Mouse (Mus musculus) heart, postnatal 0 days (tissue): ENCODE results near the gene Pde4b. TPM values are rescaled to one million over a fixed set of nuclear protein-coding genes. Genes with fewer than 3 reads are reported as not detected.

ENCODE experiments used
- ATAC-seq: fragments of 200-750 bp; cut with Nextera tagmentation; 2 replicates; pipeline ENCODE4 v1.8.0; 2017; ENCODE audit warnings: low read depth, moderate number of reproducible peaks, moderate library complexity; ENCODE audit not compliant: insufficient read depth
- DNase-seq: peaks from one replicate; pipeline ENCODE4 v3.0.0-alpha.2; 2016; ENCODE audit warnings: low spot score
- H3K27ac ChIP-seq: fragments of 300-500 bp; sonication (generic); 2 replicates; pipeline ENCODE4 v1.5.1; 2014; ENCODE audit warnings: low read depth, mild to moderate bottlenecking
- H3K27me3 ChIP-seq: fragments of 300-500 bp; sonication (generic); 2 replicates; pipeline ENCODE4 v1.6.1; 2014; ENCODE audit warnings: low read length, mixed read lengths; ENCODE audit not compliant: control insufficient read depth, insufficient read depth
- H3K36me3 ChIP-seq: fragments of 300-500 bp; sonication (generic); replicated peaks from 2 replicates; pipeline ENCODE4 v1.6.1; 2014; ENCODE audit warnings: low read length, mixed read lengths; ENCODE audit not compliant: control insufficient read depth, insufficient read depth
- H3K4me1 ChIP-seq: fragments of 300-500 bp; sonication (generic); 2 replicates; pipeline ENCODE4 v1.6.1; 2014; ENCODE audit warnings: antibody characterized with exemption; ENCODE audit not compliant: control insufficient read depth, insufficient read depth
- H3K4me2 ChIP-seq: fragments of 300-500 bp; sonication (generic); 2 replicates; pipeline ENCODE4 v1.6.1; 2014; ENCODE audit warnings: low read depth, mild to moderate bottlenecking, low read length, moderate library complexity
- H3K4me3 ChIP-seq: fragments of 300-500 bp; sonication (generic); 2 replicates; pipeline ENCODE4 v1.5.1; 2014; ENCODE audit warnings: low read depth, low read length
- H3K9ac ChIP-seq: fragments of 300-500 bp; sonication (generic); replicated peaks from 2 replicates; pipeline ENCODE4 v1.6.1; 2014; ENCODE audit warnings: low read depth, low read length, mixed read lengths
- H3K9me3 ChIP-seq: fragments of 300-500 bp; sonication (generic); replicated peaks from 2 replicates; pipeline ENCODE4 v1.6.1; 2016; ENCODE audit warnings: low read length; ENCODE audit not compliant: control insufficient read depth
- CTCF ChIP-seq: IDR thresholded peaks from 2 replicates; pipeline ENCODE4 v1.5.1; 2016; ENCODE audit warnings: antibody characterized with exemption, control low read depth, low read depth
- EP300 ChIP-seq: IDR thresholded peaks from 2 replicates; pipeline ENCODE4 v1.6.1; 2016; ENCODE audit warnings: antibody characterized with exemption, low read depth
- WGBS: fragments of 180-500 bp; shearing (Covaris S2); extraction: QIAGEN DNeasy Blood & Tissue Kit; methylation state at CpG from one replicate; pipeline ENCODE4 v1.1.7; 2014; 5-methylcytosine and 5-hydroxymethylcytosine counted together
- polyA plus RNA-seq: library from polyadenylated mRNA; unstranded; fragments of >200 nt; fragmentation: Nextera tagmentation; extraction: Ambion mirVana; gene quantifications from 2 replicates; pipeline ENCODE4 v1.2.1, GENCODE M21; 2015
- total RNA-seq: library from RNA; depleted of rRNA; stranded (reverse); fragments of >200 nt; gene quantifications from 2 replicates; pipeline ENCODE4 v1.2.3, GENCODE M21; 2014; ENCODE audit warnings: low replicate concordance; rRNA removed

Gene Pde4b
- total and polyA plus RNA-seq, 2 experiments from 2014 or later: 30.8 to 50.1 TPM

- Histone ChIP-seq H3K27ac (no peak overlapping the region), H3K27me3 (no peaks in the 10 kb centered on the region), H3K36me3 (no peaks in the 10 kb centered on the region), H3K4me3 (no peak overlapping the region), H3K4me1 (no peaks in the 10 kb centered on the region), H3K9ac (no peak overlapping the region), H3K9me3 (no peaks in the 10 kb centered on the region), H3K4me2 (no peak overlapping the region)
- peak; percentile 44 for ATAC-seq
- DNase-seq: peak; percentile 80
- TF ChIP-seq EP300 (no peak), CTCF (peak; percentile 89)
- 3% methylated on average over 3 of the region's 3 CpGs for WGBS
Observed at GRCm38 (mm10) chr4:102656494-102657036, 569.2 kb downstream of the Pde4b start.

Other genes starting within 250 kb of the Pde4b start
- gene B020004J07Rik, start 243.5 kb upstream of the Pde4b start, total RNA-seq: not detected in 2 replicates
- gene B020004J07Rik, start 243.5 kb upstream of the Pde4b start, polyA plus RNA-seq: not detected in 2 replicates
- gene C130073F10Rik, start 193.8 kb upstream of the Pde4b start, total RNA-seq: not detected in 2 replicates
- gene C130073F10Rik, start 193.8 kb upstream of the Pde4b start, polyA plus RNA-seq: not detected in 2 replicates
- not detected in 2 replicates for gene Gm12800, start 178.4 kb upstream of the Pde4b start, total RNA-seq
- gene Gm12800, start 178.4 kb upstream of the Pde4b start, polyA plus RNA-seq: not detected in 2 replicates
- not detected in 2 replicates for gene Gm12794, start 147.1 kb upstream of the Pde4b start, total RNA-seq
- gene Gm12794, start 147.1 kb upstream of the Pde4b start, polyA plus RNA-seq: not detected in 2 replicates
- gene Gm12790, start 106.5 kb upstream of the Pde4b start, total RNA-seq: not detected in 2 replicates
- gene Gm12790, start 106.5 kb upstream of the Pde4b start, polyA plus RNA-seq: not detected in 2 replicates
- not detected in 2 replicates for gene Gm12789, start 100.9 kb upstream of the Pde4b start, total RNA-seq
- not detected in 2 replicates for gene Gm12789, start 100.9 kb upstream of the Pde4b start, polyA plus RNA-seq